Mouse (Mus musculus) CH12.LX (cell line): ENCODE results near the gene Fam186b. TPM values are rescaled to one million over a fixed set of nuclear protein-coding genes. Genes with fewer than 3 reads are reported as not detected.

Experiments
- DNase-seq: peaks from one replicate; pipeline ENCODE4 v3.0.0-alpha.2; 2013; ENCODE audit errors: extremely low read depth
- H3K27ac ChIP-seq: 2 replicates; pipeline ENCODE4 v1.5.1; 2012; ENCODE audit warnings: low read depth, mild to moderate bottlenecking, control low read depth, moderate library complexity; ENCODE audit not compliant: insufficient read depth
- H3K27me3 ChIP-seq: replicated peaks from 2 replicates; pipeline ENCODE3; 2012; ENCODE audit warnings: inconsistent platforms
- H3K36me3 ChIP-seq, 2 experiments: replicated peaks in 1 of 2; 2 replicates each; pipeline versions ENCODE3 to v1.6.1; 2012; ENCODE audit warnings: inconsistent platforms in 1 of 2, low read length in 1 of 2, mild to moderate bottlenecking in 1 of 2, mixed read lengths in 1 of 2, moderate library complexity in 1 of 2; ENCODE audit not compliant: control insufficient read depth in 1 of 2, insufficient read depth in 1 of 2
- H3K4me1 ChIP-seq, 2 experiments: 2 replicates each; pipeline ENCODE4 v1.6.1; 2012; ENCODE audit warnings: inconsistent platforms in 1 of 2, moderate library complexity in 1 of 2; ENCODE audit not compliant: insufficient read depth in 2 of 2, control insufficient read depth in 1 of 2
- H3K4me2 ChIP-seq: 2 replicates; pipeline ENCODE4 v1.6.1; 2012; ENCODE audit warnings: low read depth, mild to moderate bottlenecking, control low read depth; ENCODE audit not compliant: poor library complexity, insufficient read depth, severe bottlenecking
- H3K4me3 ChIP-seq, 3 experiments: fragments of 150-350 bp in 1 of 3; sonication (generic) in 1 of 3; replicated peaks in 1 of 3; 2 replicates each; pipeline versions ENCODE3 to v1.5.1; 2011 to 2012; ENCODE audit warnings: low read depth in 2 of 3, low read length in 2 of 3, mild to moderate bottlenecking in 2 of 3, moderate library complexity in 2 of 3, control low read depth in 1 of 3, improper control_type of control experiment in 1 of 3, inconsistent platforms in 1 of 3, mixed read lengths in 1 of 3; ENCODE audit not compliant: poor library complexity in 1 of 3
- H3K79me2 ChIP-seq: replicated peaks from 2 replicates; pipeline ENCODE4 v1.6.1; 2012; ENCODE audit warnings: mild to moderate bottlenecking, moderate library complexity; ENCODE audit not compliant: control insufficient read depth, poor library complexity, insufficient read depth, severe bottlenecking; ENCODE audit errors: extremely low read depth
- H3K9ac ChIP-seq: 2 replicates; pipeline ENCODE4 v1.6.1; 2012; ENCODE audit warnings: low read depth, mild to moderate bottlenecking, control low read depth, moderate library complexity; ENCODE audit not compliant: insufficient read depth
- H3K9me3 ChIP-seq: replicated peaks from 2 replicates; pipeline ENCODE3; 2012; ENCODE audit warnings: low read length, inconsistent platforms, mixed read lengths
- BHLHE40 ChIP-seq: IDR thresholded peaks from 2 replicates; pipeline ENCODE4 v1.6.1; 2011; ENCODE audit warnings: mild to moderate bottlenecking, low read depth, low read length, improper control_type of control experiment
- CHD1 ChIP-seq: IDR thresholded peaks from 2 replicates; pipeline ENCODE4 v1.6.1; 2012; ENCODE audit warnings: low read depth, low read length, improper control_type of control experiment, inconsistent platforms
- CTCF ChIP-seq, 2 experiments: IDR thresholded peaks in 1 of 2; conservative IDR thresholded peaks in 1 of 2; 2 replicates each; pipeline ENCODE4 v1.5.1; 2011 to 2012; ENCODE audit warnings: low read depth in 2 of 2, low read length in 2 of 2, improper control_type of control experiment in 1 of 2, inconsistent platforms in 1 of 2, mild to moderate bottlenecking in 1 of 2, moderate library complexity in 1 of 2
- E2F4 ChIP-seq: IDR thresholded peaks from 2 replicates; pipeline ENCODE4 v1.6.1; 2011; ENCODE audit warnings: low read depth, low read length, improper control_type of control experiment; ENCODE audit not compliant: insufficient replicate concordance
- ELF1 ChIP-seq: IDR thresholded peaks from 2 replicates; pipeline ENCODE4 v1.6.1; 2014; ENCODE audit warnings: low read depth, mild to moderate bottlenecking, inconsistent platforms, low read length, improper control_type of control experiment
- EP300 ChIP-seq: IDR thresholded peaks from 2 replicates; pipeline ENCODE4 v1.6.1; 2011; ENCODE audit warnings: low read length, improper control_type of control experiment
- ETS1 ChIP-seq: conservative IDR thresholded peaks from 2 replicates; pipeline ENCODE4 v1.6.1; 2012; ENCODE audit warnings: low read depth, mild to moderate bottlenecking, inconsistent platforms, low read length, improper control_type of control experiment, moderate library complexity
- GABPA ChIP-seq: IDR thresholded peaks from 2 replicates; pipeline ENCODE4 v1.6.1; 2012; ENCODE audit warnings: low read depth, low read length, improper control_type of control experiment, inconsistent platforms; ENCODE audit not compliant: insufficient replicate concordance
- HCFC1 ChIP-seq: IDR thresholded peaks from 2 replicates; pipeline ENCODE4 v1.6.1; 2012; ENCODE audit warnings: low read depth, mild to moderate bottlenecking, inconsistent platforms, low read length, improper control_type of control experiment
- IRF4 ChIP-seq: IDR thresholded peaks from 2 replicates; pipeline ENCODE4 v1.6.1; 2014; ENCODE audit warnings: low read depth, mild to moderate bottlenecking, inconsistent platforms, low read length, improper control_type of control experiment
- JUN ChIP-seq: IDR thresholded peaks from 2 replicates; pipeline ENCODE4 v1.6.1; 2011; ENCODE audit warnings: low read depth, mild to moderate bottlenecking, low read length, improper control_type of control experiment, moderate library complexity; ENCODE audit not compliant: insufficient read depth
- KAT2A ChIP-seq: IDR thresholded peaks from 2 replicates; pipeline ENCODE4 v1.6.1; 2012; ENCODE audit warnings: low read length, improper control_type of control experiment, inconsistent platforms; ENCODE audit not compliant: insufficient replicate concordance
- MAFK ChIP-seq: IDR thresholded peaks from 2 replicates; pipeline ENCODE4 v1.6.1; 2011; ENCODE audit warnings: low read length, improper control_type of control experiment; ENCODE audit not compliant: insufficient replicate concordance
- MAX ChIP-seq: IDR thresholded peaks from 2 replicates; pipeline ENCODE4 v1.6.1; 2011; ENCODE audit warnings: low read length, improper control_type of control experiment
- MAZ ChIP-seq: IDR thresholded peaks from 2 replicates; pipeline ENCODE4 v1.6.1; 2012; ENCODE audit warnings: low read depth, mild to moderate bottlenecking, inconsistent platforms, low read length, improper control_type of control experiment, moderate library complexity
- MXI1 ChIP-seq: IDR thresholded peaks from 2 replicates; pipeline ENCODE4 v1.6.1; 2011; ENCODE audit warnings: mild to moderate bottlenecking, low read depth, low read length, improper control_type of control experiment
- MYC ChIP-seq: IDR thresholded peaks from 2 replicates; pipeline ENCODE4 v1.6.1; 2011; ENCODE audit warnings: low read depth, mild to moderate bottlenecking, improper control_type of control experiment, low read length
- NELFE ChIP-seq: IDR thresholded peaks from 2 replicates; pipeline ENCODE4 v1.6.1; 2011; ENCODE audit warnings: low read depth, low read length, improper control_type of control experiment
- NRF1 ChIP-seq: IDR thresholded peaks from 2 replicates; pipeline ENCODE4 v1.6.1; 2014; ENCODE audit warnings: low read depth, mild to moderate bottlenecking, inconsistent platforms, low read length, improper control_type of control experiment, moderate library complexity
- POLR2A ChIP-seq: IDR thresholded peaks from 2 replicates; pipeline ENCODE4 v1.6.1; 2011; ENCODE audit warnings: low read depth, mild to moderate bottlenecking, improper control_type of control experiment, low read length
- POLR2AphosphoS2 ChIP-seq: IDR thresholded peaks from 2 replicates; pipeline ENCODE4 v1.6.1; 2011; ENCODE audit warnings: low read depth, low read length, improper control_type of control experiment
- RCOR1 ChIP-seq: conservative IDR thresholded peaks from 2 replicates; pipeline ENCODE4 v1.6.1; 2012; ENCODE audit warnings: low read depth, mild to moderate bottlenecking, inconsistent platforms, low read length, improper control_type of control experiment
- TCF12 ChIP-seq: IDR thresholded peaks from 2 replicates; pipeline ENCODE4 v1.6.1; 2014; ENCODE audit warnings: low read depth, mild to moderate bottlenecking, inconsistent platforms, low read length, improper control_type of control experiment
- UBTF ChIP-seq: IDR thresholded peaks from 2 replicates; pipeline ENCODE4 v1.6.1; 2012; ENCODE audit warnings: low read depth, mild to moderate bottlenecking, inconsistent platforms, low read length, improper control_type of control experiment, moderate library complexity
- USF1 ChIP-seq: IDR thresholded peaks from 2 replicates; pipeline ENCODE4 v1.6.1; 2014; ENCODE audit warnings: low read depth, mild to moderate bottlenecking, inconsistent platforms, low read length, improper control_type of control experiment
- USF2 ChIP-seq: conservative IDR thresholded peaks from 2 replicates; pipeline ENCODE4 v1.6.1; 2011; ENCODE audit warnings: low read depth, low read length, improper control_type of control experiment
- ZC3H11A ChIP-seq: IDR thresholded peaks from 2 replicates; pipeline ENCODE4 v1.6.1; 2012; ENCODE audit warnings: low read depth, mild to moderate bottlenecking, inconsistent platforms, low read length, improper control_type of control experiment
- ZKSCAN1 ChIP-seq: IDR thresholded peaks from 2 replicates; pipeline ENCODE4 v1.6.1; 2012; ENCODE audit warnings: low read depth, inconsistent platforms, low read length, improper control_type of control experiment, borderline replicate concordance
- ZMIZ1 ChIP-seq: IDR thresholded peaks from 2 replicates; pipeline ENCODE4 v1.6.1; 2012; ENCODE audit warnings: low read depth, mild to moderate bottlenecking, inconsistent platforms, low read length, improper control_type of control experiment
- dilution Hi-C: fragments of 300-500 bp; cut with MboI; formaldehyde crosslinking; loops from 2 replicates; pipeline ENCODE4 v1.14.3; 2020; ENCODE audit warnings: low sequenced_read_pairs; ENCODE audit not compliant: extremely low pct_unique_long_range_greater_than_20kb, extremely low pct_ligation_motif_present
- in situ Hi-C: fragments of 300-500 bp; cut with MboI; formaldehyde crosslinking; loops from 3 replicates; pipeline ENCODE4 v1.14.3; 2019; ENCODE audit warnings: low sequenced_read_pairs, low pct_ligation_motif_present, low pct_unique_long_range_greater_than_20kb, mixed read lengths
- polyA plus RNA-seq: library from polyadenylated mRNA; unstranded; fragments of >175 nt; gene quantifications from 2 replicates; pipeline ENCODE4 v1.2.1, GENCODE M21; 2012; ENCODE audit warnings: low read depth; ENCODE audit not compliant: insufficient read length
- total RNA-seq, 2 experiments: library from RNA; depleted of rRNA; stranded (reverse); fragments of 300-350 nt in 1 of 2; fragments of >200 nt in 1 of 2; gene quantifications; 2 replicates each; pipeline ENCODE4 v1.2.3; 2012 to 2014

Fam186b gene
- total and polyA plus RNA-seq, 3 experiments: 0.04 to 0.11 TPM; not detected in 1

DNA sequence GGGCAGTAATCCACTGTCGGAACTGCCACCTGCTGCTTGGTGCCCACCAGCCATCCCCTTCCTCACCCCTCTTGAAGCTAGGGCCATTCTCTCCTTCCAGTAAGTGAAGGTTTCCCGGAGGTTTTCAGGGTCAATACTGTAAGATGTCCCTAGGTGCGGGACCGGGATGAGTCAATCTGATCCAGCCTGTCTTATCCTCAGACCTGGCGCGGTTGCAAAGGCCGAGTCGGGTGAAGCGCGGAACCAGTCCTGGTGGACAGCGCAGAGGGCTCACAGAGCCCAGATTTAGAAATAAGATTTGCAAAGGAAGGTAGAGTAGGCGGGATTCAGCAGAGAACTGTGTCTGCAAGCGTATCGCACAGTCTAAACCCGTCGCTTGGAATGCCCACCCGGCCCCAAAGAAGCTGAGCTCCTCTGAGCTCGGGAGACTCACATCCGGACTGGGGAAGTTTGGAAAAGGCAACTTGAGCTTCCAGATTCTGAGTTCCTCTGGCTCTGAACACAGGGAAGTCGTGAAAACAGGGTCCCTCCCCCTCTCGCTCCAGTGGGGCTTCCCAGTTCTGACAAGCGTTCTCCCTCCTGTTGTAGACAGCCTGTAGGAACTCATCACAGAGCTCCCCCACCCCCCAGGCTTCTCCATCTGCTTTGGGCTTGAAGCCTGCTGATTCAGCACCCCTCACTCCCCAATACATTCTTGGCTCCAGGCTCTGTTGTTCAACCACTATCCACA lies 70.4 kb downstream of the Fam186b start:
- H3K27ac ChIP-seq: no peak overlapping the region
- DNase-seq: no peak
- no peaks in the 10 kb centered on the region for H3K9me3 ChIP-seq
- no peaks in the 10 kb centered on the region for H3K79me2 ChIP-seq
- in situ Hi-C loops: no loop called here
- no peak overlapping the region for H3K4me3 ChIP-seq
- no peak overlapping the region for H3K9ac ChIP-seq
- no peaks in the 10 kb centered on the region for H3K36me3 ChIP-seq
- 0 out of 2 replicates have a peak, but pooled peaks have one; percentile 20 for TF ChIP-seq MAFK
- no peak for TF ChIP-seq IRF4
- TF ChIP-seq, all 38 proteins: peak for 1
- H3K27me3 ChIP-seq: peaks cover 96% of the 10 kb centered on the region
- H3K4me2 ChIP-seq: no peak overlapping the region
- H3K4me1 ChIP-seq: peaks cover 0 to 18% of the 10 kb centered on the region in 2 experiments; a peak in 2 of 4 replicates
- dilution Hi-C loops: no loop called here

DNA sequence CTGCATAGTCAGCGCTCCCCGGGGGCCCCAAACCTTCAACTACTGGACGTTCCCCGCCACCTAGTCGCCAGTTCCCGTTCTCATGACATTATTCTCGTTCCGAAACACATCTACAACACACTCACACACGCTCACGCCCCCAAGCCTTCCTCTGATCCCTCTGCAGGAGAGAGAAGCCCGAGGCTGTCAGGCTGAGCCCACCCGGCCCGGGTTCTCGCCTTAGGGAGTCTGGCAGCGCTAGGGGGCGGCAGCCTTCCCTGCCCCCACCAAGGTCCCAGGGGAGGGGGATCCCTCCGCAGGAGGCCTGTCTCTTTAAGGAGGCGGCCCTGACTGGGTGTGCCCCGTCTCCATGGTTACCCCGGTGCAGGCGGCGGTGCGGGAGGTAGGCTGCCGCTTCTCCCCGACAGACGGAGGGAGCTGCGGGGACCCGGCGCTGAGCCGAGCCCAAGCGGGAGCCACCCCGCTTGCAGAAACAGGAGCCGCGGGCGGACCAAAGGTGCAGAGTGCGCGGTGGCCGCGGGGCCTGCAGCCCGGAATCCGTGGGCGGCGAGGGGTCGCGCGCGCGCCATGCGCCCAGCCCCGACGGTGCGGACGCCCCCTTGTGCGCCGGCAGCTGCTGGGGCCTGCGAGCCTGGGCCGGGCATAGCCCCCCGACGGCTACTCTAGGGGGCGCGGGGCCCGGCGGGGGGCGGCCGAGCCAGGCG lies 71.3 kb downstream of the Fam186b start, which contains the start of gene Kcnh3:
TSS of gene Kcnh3 (plus strand) at position 654 of the 704 bp plus-strand sequence.
- no peaks in the 10 kb centered on the region for H3K79me2 ChIP-seq
- dilution Hi-C loops (no loop called here), in situ Hi-C loops (no loop called here)
- H3K27ac ChIP-seq: no peak within 1 kb of the TSS
- H3K9ac ChIP-seq: peak within 1 kb of the TSS; percentile 16; the same call in 1 of the 2 replicates
- peaks cover 0 to 18% of the 10 kb centered on the region in 2 experiments; a peak in 2 of 4 replicates for H3K4me1 ChIP-seq
- peak within 1 kb of the TSS; percentile 79 for H3K4me2 ChIP-seq
- peak; percentile 66 for DNase-seq
- H3K4me3 ChIP-seq: peak within 1 kb of the TSS; percentile 23 to 40 (median 34)
- H3K9me3 ChIP-seq: no peaks in the 10 kb centered on the region
- no peaks in the 10 kb centered on the region for H3K36me3 ChIP-seq
- peaks cover 95% of the 10 kb centered on the region for H3K27me3 ChIP-seq
- TF ChIP-seq HCFC1 (0 out of 2 replicates have a peak, but pooled peaks have one; percentile 19), ZC3H11A (no peak), KAT2A (0 out of 2 replicates have a peak, but pooled peaks have one; percentile 18), CHD1 (no peak), POLR2A (no peak), MXI1 (peak; percentile 34; the same call in 1 of the 2 replicates), MAZ (0 out of 2 replicates have a peak, but pooled peaks have one; percentile 30), EP300 (no peak), USF1 (no peak), RCOR1 (no peak), UBTF (peak; percentile 36; the same call in 1 of the 2 replicates), USF2 (no peak), JUN (no peak), GABPA (no peak), E2F4 (no peak), CTCF (conservative IDR thresholded peaks at IDR 0.05 in 1 of 2, IDR thresholded peaks at IDR 0.05 in 1 of 2; ENCODE audit: low read depth in 2 of 2, low read length in 2 of 2) (peak in 1 of 2 experiments; percentile 26; a peak in 2 of 4 replicates), MAFK (no peak), POLR2AphosphoS2 (no peak), ELF1 (no peak), ZKSCAN1 (no peak), NELFE (no peak), MYC (no peak), TCF12 (peak; percentile 20; the same call in 1 of the 2 replicates), NRF1 (no peak), MAX (no peak), ETS1 (no peak), ZMIZ1 (no peak), BHLHE40 (0 out of 2 replicates have a peak, but pooled peaks have one; percentile 17)
